Mouse (Mus musculus): ENCODE results near the gene Fbxw4.

DNA sequence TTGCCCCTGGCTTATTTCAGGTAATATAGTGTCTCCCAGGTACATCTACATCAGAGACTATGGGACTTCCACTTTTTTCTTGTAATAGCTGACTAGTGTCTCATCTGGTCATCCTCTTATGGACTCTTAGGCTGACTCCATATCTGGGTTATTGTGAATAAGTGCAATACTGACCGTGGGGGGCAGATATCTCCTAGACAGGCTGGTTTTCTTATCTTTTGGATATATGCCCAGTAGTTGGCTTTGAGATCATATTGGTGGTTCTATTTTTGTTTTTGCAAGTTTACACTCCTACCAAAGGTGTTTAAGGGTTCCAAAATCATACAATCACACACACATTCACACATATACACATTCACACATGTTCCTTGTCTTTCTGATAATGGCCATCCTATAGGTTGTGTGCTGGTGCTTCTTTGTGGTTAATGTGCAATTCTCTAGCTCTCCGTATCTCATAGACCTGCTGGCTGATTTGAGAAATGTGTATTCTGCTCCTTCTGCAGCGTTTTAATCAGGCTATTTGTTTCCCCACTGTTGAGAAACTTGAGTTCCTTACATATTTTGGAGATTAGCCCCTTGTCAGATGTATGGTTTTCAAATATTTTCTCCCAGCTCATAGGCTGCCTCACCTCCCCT is 20.5 kb upstream of the Fbxw4 start:
- TF ChIP-seq POLR2A (IDR thresholded peaks at IDR 0.05; ENCODE audit: borderline replicate concordance, extremely low read depth, low read depth, low read length) (no peak), CTCF (IDR thresholded peaks at IDR 0.05; ENCODE audit: insufficient read depth, low read length) (no peak)
